Mouse (Mus musculus) heart, embryonic 14.5 days (tissue): Measurements from ENCODE around the gene Fbxl16. TPM values are rescaled to one million over a fixed set of nuclear protein-coding genes. Genes with fewer than 3 reads are reported as not detected.

ENCODE experiments used
- ATAC-seq: fragments of 200-750 bp; cut with Nextera tagmentation; 2 replicates; pipeline ENCODE4 v1.8.0; 2017; ENCODE audit warnings: low read depth, moderate TSS enrichment; ENCODE audit not compliant: insufficient number of reproducible peaks, insufficient read depth, low FRiP score
- H3K27ac ChIP-seq, 2 experiments: fragments of 200-500 bp in 1 of 2; fragments of 300-500 bp in 1 of 2; sonication (generic) in 1 of 2; replicated peaks in 1 of 2; 2 replicates each; pipeline ENCODE4 v1.5.1; 2012 to 2014; ENCODE audit warnings: low read depth in 2 of 2, low read length in 2 of 2, control low read depth in 1 of 2, mild to moderate bottlenecking in 1 of 2, mixed read lengths in 1 of 2; ENCODE audit not compliant: control insufficient read depth in 1 of 2, insufficient read depth in 1 of 2
- H3K27me3 ChIP-seq: fragments of 300-500 bp; sonication (generic); 2 replicates; pipeline ENCODE4 v1.6.1; 2014; ENCODE audit warnings: mild to moderate bottlenecking, low read length, control low read depth; ENCODE audit not compliant: control insufficient read depth, insufficient read depth
- H3K36me3 ChIP-seq: fragments of 300-500 bp; sonication (generic); 2 replicates; pipeline ENCODE4 v1.6.1; 2014; ENCODE audit warnings: mild to moderate bottlenecking, control low read depth, low read length, mixed read lengths; ENCODE audit not compliant: control insufficient read depth, insufficient read depth
- H3K4me1 ChIP-seq, 2 experiments: fragments of 200-500 bp in 1 of 2; fragments of 300-500 bp in 1 of 2; sonication (generic) in 1 of 2; 2 replicates each; pipeline ENCODE4 v1.6.1; 2012 to 2014; ENCODE audit warnings: low read length in 2 of 2, control low read depth in 1 of 2, mixed read lengths in 1 of 2; ENCODE audit not compliant: control insufficient read depth in 2 of 2, insufficient read depth in 2 of 2
- H3K4me2 ChIP-seq: fragments of 300-500 bp; sonication (generic); 2 replicates; pipeline ENCODE4 v1.6.1; 2014; ENCODE audit warnings: mild to moderate bottlenecking, low read length
- H3K4me3 ChIP-seq, 2 experiments: fragments of 200-500 bp in 1 of 2; fragments of 300-500 bp in 1 of 2; sonication (generic) in 1 of 2; 2 replicates each; pipeline ENCODE4 v1.5.1; 2012 to 2014; ENCODE audit warnings: low read length in 2 of 2, mild to moderate bottlenecking in 2 of 2, control low read depth in 1 of 2, low read depth in 1 of 2, moderate library complexity in 1 of 2; ENCODE audit not compliant: control insufficient read depth in 1 of 2, insufficient read depth in 1 of 2
- H3K9ac ChIP-seq: fragments of 300-500 bp; sonication (generic); 2 replicates; pipeline ENCODE4 v1.6.1; 2014; ENCODE audit warnings: mild to moderate bottlenecking, low read length
- H3K9me3 ChIP-seq: fragments of 300-500 bp; sonication (generic); 2 replicates; pipeline ENCODE4 v1.6.1; 2016; ENCODE audit warnings: low read length, control low read depth; ENCODE audit not compliant: control insufficient read depth
- WGBS: fragments of 180-500 bp; shearing (Covaris S2); extraction: QIAGEN DNeasy Blood & Tissue Kit; methylation state at CpG from one replicate; pipeline ENCODE4 v1.1.7; 2014; 5-methylcytosine and 5-hydroxymethylcytosine counted together
- polyA plus RNA-seq: library from polyadenylated mRNA; unstranded; fragments of >200 nt; fragmentation: Nextera tagmentation; extraction: Ambion mirVana; gene quantifications from 2 replicates; pipeline ENCODE4 v1.2.1, GENCODE M21; 2014

The Fbxl16 gene
- polyA plus RNA-seq, 1 experiment from 2014 or later = 1.1 TPM

GRCm38 (mm10) chr17:25825311-25825710 lies 16.4 kb downstream of the Fbxl16 start:
- Histone ChIP-seq H3K27ac (no peak overlapping the region), H3K4me3 (no peak overlapping the region), H3K36me3 (peaks cover 33% of the 10 kb centered on the region), H3K27me3 (peaks cover 23% of the 10 kb centered on the region), H3K9ac (no peak overlapping the region), H3K9me3 (no peaks in the 10 kb centered on the region), H3K4me1 (peaks cover 19 to 26% of the 10 kb centered on the region in 2 experiments), H3K4me2 (no peak overlapping the region)
- ATAC-seq = no peak
- WGBS = 84% methylated on average over 6 of the region's 6 CpGs

- no peak overlapping the region for H3K4me2 ChIP-seq
These were observed 17.2 kb downstream of the Fbxl16 start for GRCm38 (mm10) chr17:25825984-25826570.

GRCm38 (mm10) chr17:25827011-25827410 lies 18.1 kb downstream of the Fbxl16 start:
- Histone ChIP-seq H3K4me3 (no peak overlapping the region), H3K4me1 (peaks cover 26 to 40% of the 10 kb centered on the region in 2 experiments), H3K9ac (no peak overlapping the region), H3K27me3 (peaks cover 7% of the 10 kb centered on the region), H3K9me3 (no peaks in the 10 kb centered on the region), H3K27ac (no peak overlapping the region), H3K4me2 (no peak overlapping the region), H3K36me3 (peaks cover 48% of the 10 kb centered on the region)
- WGBS = 89% methylated on average over 13 of the region's 13 CpGs
- ATAC-seq = no peak

More at GRCm38 (mm10) chr17:25825984-25826570, 17.2 kb downstream of the Fbxl16 start:
- 92% methylated on average over 27 of the region's 27 CpGs for WGBS
- ATAC-seq = no peak
- no peak overlapping the region for H3K4me3 ChIP-seq
- peaks cover 19 to 30% of the 10 kb centered on the region in 2 experiments for H3K4me1 ChIP-seq
- peaks cover 40% of the 10 kb centered on the region for H3K36me3 ChIP-seq
- peaks cover 15% of the 10 kb centered on the region for H3K27me3 ChIP-seq
- H3K9ac ChIP-seq = no peak overlapping the region
- no peak overlapping the region for H3K27ac ChIP-seq
- no peaks in the 10 kb centered on the region for H3K9me3 ChIP-seq

- peaks cover under 1% of the 10 kb centered on the region; the same call in 1 of the 2 replicates for H3K27me3 ChIP-seq
- ATAC-seq = no peak
- H3K36me3 ChIP-seq = peaks cover 48% of the 10 kb centered on the region
- no peak overlapping the region for H3K4me2 ChIP-seq
- peaks cover 26 to 41% of the 10 kb centered on the region in 2 experiments for H3K4me1 ChIP-seq
- no peak overlapping the region for H3K9ac ChIP-seq
- H3K9me3 ChIP-seq = no peaks in the 10 kb centered on the region
- no peak overlapping the region for H3K27ac ChIP-seq
- 91% methylated on average over 22 of the region's 22 CpGs for WGBS
- no peak overlapping the region for H3K4me3 ChIP-seq
These were observed 18.8 kb downstream of the Fbxl16 start for GRCm38 (mm10) chr17:25827546-25828222.

GRCm38 (mm10) chr17:25828223-25828594 lies 19.3 kb downstream of the Fbxl16 start:
- WGBS = 85% methylated on average over 8 of the region's 8 CpGs
- H3K4me1 ChIP-seq = peaks cover 26 to 41% of the 10 kb centered on the region in 2 experiments
- H3K9me3 ChIP-seq = no peaks in the 10 kb centered on the region
- H3K36me3 ChIP-seq = peaks cover 48% of the 10 kb centered on the region
- H3K9ac ChIP-seq = peak overlapping the region; percentile 77
- no peak for ATAC-seq
- H3K27me3 ChIP-seq = no peaks in the 10 kb centered on the region
- peak overlapping the region; percentile 54 to 72 for H3K4me3 ChIP-seq
- peak overlapping the region; percentile 70 for H3K4me2 ChIP-seq
- peak overlapping the region; percentile 75 to 85; a peak in 3 of 4 replicates for H3K27ac ChIP-seq

- Histone ChIP-seq H3K9me3 (no peaks in the 10 kb centered on the region), H3K27ac (peak within 1 kb of the TSS; percentile 75 to 85), H3K9ac (peak within 1 kb of the TSS; percentile 77), H3K4me2 (peak within 1 kb of the TSS; percentile 70), H3K4me1 (peaks cover 24 to 38% of the 10 kb centered on the region in 2 experiments), H3K36me3 (peaks cover 48% of the 10 kb centered on the region), H3K27me3 (no peaks in the 10 kb centered on the region), H3K4me3 (peak within 1 kb of the TSS; percentile 54 to 72)
- no peak for ATAC-seq
- 1% methylated on average over 32 of the region's 32 CpGs for WGBS
These were observed 20.1 kb downstream of the Fbxl16 start, which contains the start of gene Jmjd8 for GRCm38 (mm10) chr17:25828712-25829557. TSS of gene Jmjd8 (plus strand) at chr17:25828867.

- WGBS = 35% methylated on average over 8 of the region's 8 CpGs
- no peak for ATAC-seq
- H3K27ac ChIP-seq = peak overlapping the region; percentile 75 to 85; a peak in 3 of 4 replicates
- peak overlapping the region; percentile 70 for H3K4me2 ChIP-seq
- H3K27me3 ChIP-seq = no peaks in the 10 kb centered on the region
- H3K9ac ChIP-seq = peak overlapping the region; percentile 77
- peaks cover 18 to 38% of the 10 kb centered on the region in 2 experiments for H3K4me1 ChIP-seq
- peaks cover 49% of the 10 kb centered on the region for H3K36me3 ChIP-seq
- peak overlapping the region; percentile 54 to 72 for H3K4me3 ChIP-seq
- no peaks in the 10 kb centered on the region for H3K9me3 ChIP-seq
These were observed 20.7 kb downstream of the Fbxl16 start for GRCm38 (mm10) chr17:25829558-25830017.
